Mouse (Mus musculus) gastrocnemius, postnatal 4 days (tissue): ENCODE data around the gene Smoc1. TPM values are rescaled to one million over a fixed set of nuclear protein-coding genes. Genes with fewer than 3 reads are reported as not detected.
A peak's percentile ranks its signal among the peaks of the same experiment; 100 is the strongest.

Experiments used
- DNase-seq, 2 experiments: peaks; one replicate each; pipeline ENCODE4 v3.0.0; 2021 to 2022; ENCODE audit warnings: low spot score in 2 of 2, mixed read lengths in 2 of 2
- total RNA-seq, 2 experiments: library from RNA; stranded (reverse); gene quantifications; 2 replicates each; pipeline ENCODE4 v1.2.3; 2021

The Smoc1 gene
- total RNA-seq, 2 experiments from 2014 or later, result 7.0 to 11.9 TPM

- no peak for DNase-seq
Observed at GRCm38 (mm10) chr12:81163131-81163530, 136.5 kb downstream of the Smoc1 start.

- no peak for DNase-seq
Observed at GRCm38 (mm10) chr12:81163566-81163965, 137.0 kb downstream of the Smoc1 start.

- no peak for DNase-seq
Observed at GRCm38 (mm10) chr12:81166092-81166491, 139.5 kb downstream of the Smoc1 start.

- DNase-seq, result no peak
Observed at GRCm38 (mm10) chr12:81166615-81167014, 140.0 kb downstream of the Smoc1 start.

- DNase-seq, result no peak
Observed at GRCm38 (mm10) chr12:81167142-81167541, 140.5 kb downstream of the Smoc1 start.

GRCm38 (mm10) chr12:81168031-81168430 lies 141.4 kb downstream of the Smoc1 start:
- DNase-seq, result no peak

GRCm38 (mm10) chr12:81168494-81168893 lies 141.9 kb downstream of the Smoc1 start:
- no peak for DNase-seq

GRCm38 (mm10) chr12:81170076-81170475 lies 143.5 kb downstream of the Smoc1 start:
- no peak for DNase-seq

- no peak for DNase-seq
Observed at GRCm38 (mm10) chr12:81173011-81173410, 146.4 kb downstream of the Smoc1 start.

GRCm38 (mm10) chr12:81173893-81174292 lies 147.3 kb downstream of the Smoc1 start:
- no peak for DNase-seq

GRCm38 (mm10) chr12:81175252-81175651 lies 148.6 kb downstream of the Smoc1 start:
- no peak for DNase-seq

GRCm38 (mm10) chr12:81182073-81182472 lies 155.5 kb downstream of the Smoc1 start:
- DNase-seq, result peak; percentile 28 to 52

- no peak for DNase-seq
Observed at GRCm38 (mm10) chr12:81184967-81185366, 158.4 kb downstream of the Smoc1 start.

- no peak for DNase-seq
Observed at GRCm38 (mm10) chr12:81186081-81186480, 159.5 kb downstream of the Smoc1 start.

GRCm38 (mm10) chr12:81186668-81187067 lies 160.1 kb downstream of the Smoc1 start:
- DNase-seq, result no peak

GRCm38 (mm10) chr12:81188423-81188822 lies 161.8 kb downstream of the Smoc1 start:
- DNase-seq, result no peak

GRCm38 (mm10) chr12:81188996-81189395 lies 162.4 kb downstream of the Smoc1 start:
- no peak for DNase-seq

GRCm38 (mm10) chr12:81189636-81190035 lies 163.0 kb downstream of the Smoc1 start:
- no peak for DNase-seq

GRCm38 (mm10) chr12:81193968-81194367 lies 167.4 kb downstream of the Smoc1 start:
- no peak for DNase-seq

GRCm38 (mm10) chr12:81197468-81198075 lies 171.0 kb downstream of the Smoc1 start:
- DNase-seq, result no peak

- DNase-seq, result peak in 1 of 2 experiments; percentile 62
Observed at GRCm38 (mm10) chr12:81199280-81199955, 172.8 kb downstream of the Smoc1 start.

- DNase-seq, result no peak
Observed at GRCm38 (mm10) chr12:81203226-81203625, 176.6 kb downstream of the Smoc1 start.
